Mouse (Mus musculus): ENCODE results near the gene Itgb5.
A peak's percentile ranks its signal among the peaks of the same experiment; 100 is the strongest.

Itgb5 gene

DNA sequence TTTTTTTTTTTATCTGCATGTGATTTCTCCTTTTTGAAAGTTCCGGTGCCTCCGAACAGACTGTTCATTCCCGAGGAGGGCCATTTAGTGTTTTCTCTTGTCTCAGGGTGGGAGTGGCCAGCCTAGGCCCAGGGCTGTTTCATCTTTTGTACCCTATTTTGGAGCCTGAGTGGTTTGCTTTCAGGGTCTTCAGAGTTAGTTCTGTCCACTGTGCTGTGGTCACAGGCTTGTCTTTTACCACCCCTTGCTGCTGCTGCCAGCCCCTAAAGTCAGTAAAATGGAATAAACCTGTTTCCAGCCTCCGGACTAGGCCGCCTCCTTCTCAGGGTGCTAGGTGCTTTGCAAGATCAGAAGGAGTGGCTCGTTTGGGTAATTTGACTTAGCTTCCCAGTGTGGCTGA is 2.6 kb downstream of the Itgb5 start:
- DNase-seq (ENCODE audit: low read depth, low spot score) = no peak

- DNase-seq (ENCODE audit: low read depth, low spot score) = peak; percentile 70
These were observed 3.4 kb downstream of the Itgb5 start for GRCm38 (mm10) chr16:33832728-33833428.

DNA sequence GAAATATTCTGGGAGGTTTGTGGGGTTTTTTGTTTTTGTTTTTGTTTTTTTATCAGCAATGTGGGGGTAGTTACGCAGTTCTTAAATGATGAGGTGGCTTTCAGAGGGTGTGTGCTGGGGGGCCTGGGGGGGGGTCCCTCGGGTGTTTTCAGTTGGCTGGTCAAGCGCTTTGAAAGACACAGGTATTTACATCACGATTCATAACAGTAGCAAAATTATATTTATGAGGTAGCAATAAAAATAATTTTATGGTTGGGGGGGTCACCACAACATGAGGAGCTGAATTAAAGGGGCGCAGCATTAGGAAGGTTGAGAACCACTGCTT is 3.9 kb downstream of the Itgb5 start:
- no peak for DNase-seq (ENCODE audit: low read depth, low spot score)

DNA sequence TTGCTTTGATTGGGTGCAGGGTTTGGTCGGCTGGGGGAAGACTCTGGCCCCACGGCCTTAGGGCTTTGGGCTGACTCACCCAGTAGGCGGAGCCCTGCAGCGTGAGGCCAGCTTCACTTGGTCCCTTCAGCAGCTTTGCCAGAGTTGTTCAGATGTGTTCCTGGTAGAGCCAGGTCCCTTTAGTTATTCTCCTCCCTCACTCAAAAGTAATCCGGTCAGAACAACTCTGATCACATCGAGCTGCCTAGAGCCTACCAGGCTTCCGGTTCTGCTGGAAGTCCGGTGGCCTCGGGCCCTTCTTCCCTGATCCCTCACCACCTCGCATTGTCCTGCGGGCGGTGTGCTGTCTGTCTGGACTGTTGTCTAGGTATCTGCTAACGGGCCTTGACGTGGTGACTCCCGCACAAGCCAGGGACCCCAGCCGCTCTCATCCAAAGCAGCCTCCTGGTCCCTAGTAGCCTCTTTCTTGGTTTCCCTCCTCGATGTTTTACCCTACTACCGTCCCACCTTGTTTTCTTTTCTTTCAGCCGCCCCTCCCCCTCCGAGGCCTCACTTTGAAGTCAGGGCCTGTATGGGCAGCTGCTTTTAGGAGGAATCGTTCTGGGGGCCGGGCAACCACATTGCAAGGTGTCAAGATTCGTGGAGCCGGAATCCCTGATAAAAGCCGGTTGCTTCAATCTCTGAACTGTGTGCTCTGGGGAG is 4.5 kb downstream of the Itgb5 start:
- DNase-seq (ENCODE audit: low read depth, low spot score) = peak; percentile 71

- no peak for DNase-seq (ENCODE audit: low read depth, low spot score)
These were observed 7.2 kb downstream of the Itgb5 start for GRCm38 (mm10) chr16:33836676-33837075.

- no peak for DNase-seq (ENCODE audit: low read depth, low spot score)
These were observed 7.7 kb downstream of the Itgb5 start for GRCm38 (mm10) chr16:33837191-33837590.

DNA sequence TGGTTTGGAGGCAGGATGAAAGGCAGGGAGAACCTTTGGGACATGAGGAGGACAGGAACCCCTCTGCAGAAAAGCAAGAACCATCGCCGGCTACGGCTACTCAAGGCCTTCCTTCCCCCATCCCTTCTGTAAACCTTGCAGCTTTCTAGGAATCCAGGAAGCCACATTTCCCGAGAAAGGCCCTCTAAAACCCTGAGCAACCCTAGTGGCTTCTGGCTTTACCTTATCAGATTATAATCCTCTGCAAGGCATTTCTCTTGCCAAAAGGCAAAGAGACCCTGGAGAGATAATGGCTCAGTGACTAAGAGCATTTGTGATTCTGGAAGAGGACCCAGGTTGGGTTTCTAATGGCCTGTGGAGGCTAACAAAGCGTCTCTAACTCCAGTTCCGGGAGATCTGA is 11.2 kb downstream of the Itgb5 start:
- DNase-seq (ENCODE audit: low read depth, low spot score) = no peak

DNA sequence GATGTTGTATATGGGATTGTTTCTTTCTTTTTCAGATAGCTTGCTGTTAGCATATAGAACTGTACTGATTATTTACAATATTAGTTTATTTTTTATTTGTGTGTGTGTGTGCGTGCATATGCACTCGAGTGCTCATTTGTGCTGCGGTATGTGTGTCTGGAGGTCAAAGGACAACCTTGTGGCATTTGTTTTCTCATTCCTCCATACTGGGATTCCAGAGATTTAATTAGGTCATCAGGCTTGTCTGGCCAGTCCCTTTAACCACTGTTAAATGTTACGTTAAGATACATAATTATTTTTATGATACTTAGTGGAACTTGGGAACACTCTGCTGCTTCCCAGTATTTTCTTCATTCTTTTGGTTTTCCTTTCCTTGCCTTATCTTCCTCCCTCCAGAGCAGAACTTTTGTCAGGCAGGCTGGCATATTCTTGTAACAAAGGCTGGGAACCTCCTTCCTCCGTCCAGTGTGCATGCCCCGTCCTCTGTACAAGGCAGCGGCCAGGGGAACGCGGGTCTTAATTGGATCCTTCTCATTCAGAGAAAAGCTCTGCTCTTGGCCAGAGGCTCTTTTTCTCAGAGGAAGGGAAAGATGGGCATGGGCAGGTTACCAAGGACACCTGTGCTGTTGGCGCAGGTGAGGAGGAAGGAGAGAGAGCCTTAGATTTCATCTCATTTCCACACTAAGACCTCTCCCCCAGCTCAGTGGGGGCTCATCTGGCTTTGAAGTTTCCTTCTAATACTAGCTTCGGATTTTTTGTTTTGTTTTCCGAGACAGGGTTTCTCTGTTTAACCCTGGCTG is 12.8 kb downstream of the Itgb5 start:
- DNase-seq (ENCODE audit: low read depth, low spot score) = no peak

DNA sequence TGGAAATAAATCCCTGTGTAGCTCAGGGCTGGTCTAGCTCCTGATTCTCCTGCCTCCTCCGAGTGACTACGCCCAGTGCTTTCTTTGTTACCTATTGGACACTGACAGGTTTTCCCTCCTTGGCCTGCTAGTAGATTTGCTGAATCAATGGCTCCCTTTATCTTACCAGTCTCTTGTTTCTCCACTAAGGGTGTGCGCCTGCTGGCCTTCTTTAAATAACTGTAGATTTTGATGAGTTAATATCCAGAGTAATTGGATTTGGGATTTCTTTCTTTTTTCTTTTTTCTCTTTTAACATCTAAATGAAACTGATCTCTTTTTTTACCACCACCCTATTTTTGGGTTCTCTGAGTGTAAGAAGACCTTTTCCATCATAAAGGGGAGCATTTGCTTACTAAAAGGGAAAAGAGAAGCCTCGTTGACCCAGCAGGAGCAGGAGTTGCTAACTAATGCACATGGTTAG is 14.7 kb downstream of the Itgb5 start:
- no peak for DNase-seq (ENCODE audit: low read depth, low spot score)

- no peak for DNase-seq (ENCODE audit: low read depth, low spot score)
These were observed 15.4 kb downstream of the Itgb5 start for GRCm38 (mm10) chr16:33844866-33845265.

GRCm38 (mm10) chr16:33853271-33853670 is 23.8 kb downstream of the Itgb5 start:
- DNase-seq (ENCODE audit: low read depth, low spot score) = no peak

DNA sequence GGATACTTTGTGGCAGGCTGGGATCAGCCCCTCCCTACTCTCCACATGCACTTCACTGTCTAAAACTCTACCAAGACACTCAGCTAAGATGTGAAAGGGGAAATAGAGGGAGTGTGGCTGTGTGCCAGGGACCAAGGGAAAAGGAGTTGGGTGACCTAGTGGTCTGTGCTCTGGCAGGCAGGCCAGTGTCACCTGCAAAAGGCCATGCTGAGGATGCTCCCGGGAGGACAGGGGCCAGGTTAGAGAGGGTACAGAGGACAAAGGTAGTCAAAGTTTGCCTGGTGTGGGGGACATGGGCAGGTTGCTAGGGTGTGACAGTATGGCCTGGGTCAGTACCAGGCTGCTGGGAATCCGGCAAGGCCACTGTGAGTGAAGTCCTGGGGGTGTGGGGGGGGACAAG is 29.3 kb downstream of the Itgb5 start:
- no peak for DNase-seq (ENCODE audit: low read depth, low spot score)

DNA sequence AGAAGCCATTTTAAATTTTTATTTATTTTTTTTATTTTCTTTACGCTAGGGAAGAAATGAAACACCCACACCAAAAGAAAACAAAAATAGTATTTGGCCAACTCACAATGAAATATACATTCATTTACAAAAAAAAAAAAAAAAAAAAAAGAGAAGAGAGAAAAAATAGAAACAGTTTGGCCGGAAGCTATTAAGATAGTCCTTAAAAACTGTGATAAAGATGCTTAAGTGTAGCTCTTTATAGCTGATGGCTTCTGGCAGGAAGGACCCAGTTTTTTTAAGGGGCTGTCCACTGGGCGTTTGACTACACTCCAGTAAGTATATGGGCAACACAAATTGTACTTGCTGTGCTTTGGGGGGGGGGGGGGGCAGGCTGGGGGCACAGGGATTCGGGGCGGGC is 29.9 kb downstream of the Itgb5 start:
- no peak for DNase-seq (ENCODE audit: low read depth, low spot score)

- no peak for DNase-seq (ENCODE audit: low read depth, low spot score)
These were observed 30.7 kb downstream of the Itgb5 start for GRCm38 (mm10) chr16:33859988-33860700.

DNA sequence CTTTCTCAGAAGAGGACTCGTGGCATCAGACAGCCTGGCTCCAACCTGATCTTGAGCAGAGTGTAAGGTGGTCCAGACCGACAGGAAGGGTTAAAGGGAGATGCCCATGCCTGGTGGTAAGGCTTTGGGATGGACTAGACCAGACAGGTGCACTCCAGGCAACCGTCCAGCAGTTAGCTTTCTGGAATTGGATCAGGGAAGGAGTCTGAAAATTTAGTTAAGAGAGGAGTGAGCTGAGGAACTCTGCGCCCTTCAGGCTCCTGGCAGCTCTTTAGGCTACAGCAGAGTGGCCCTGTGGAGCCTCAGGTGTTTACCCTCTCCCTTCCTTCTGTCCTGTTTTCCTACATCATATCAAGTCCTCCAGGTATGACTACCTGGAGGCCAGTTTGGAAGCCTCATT is 32.9 kb downstream of the Itgb5 start:
- no peak for DNase-seq (ENCODE audit: low read depth, low spot score)

- no peak for DNase-seq (ENCODE audit: low read depth, low spot score)
These were observed 33.8 kb downstream of the Itgb5 start for GRCm38 (mm10) chr16:33863208-33863751.

- no peak for DNase-seq (ENCODE audit: low read depth, low spot score)
These were observed 40.8 kb downstream of the Itgb5 start for GRCm38 (mm10) chr16:33870224-33870785.

- DNase-seq (ENCODE audit: low read depth, low spot score) = no peak
These were observed 41.7 kb downstream of the Itgb5 start for GRCm38 (mm10) chr16:33870988-33871758.

- DNase-seq (ENCODE audit: low read depth, low spot score) = no peak
These were observed 42.5 kb downstream of the Itgb5 start for GRCm38 (mm10) chr16:33871865-33872443.

DNA sequence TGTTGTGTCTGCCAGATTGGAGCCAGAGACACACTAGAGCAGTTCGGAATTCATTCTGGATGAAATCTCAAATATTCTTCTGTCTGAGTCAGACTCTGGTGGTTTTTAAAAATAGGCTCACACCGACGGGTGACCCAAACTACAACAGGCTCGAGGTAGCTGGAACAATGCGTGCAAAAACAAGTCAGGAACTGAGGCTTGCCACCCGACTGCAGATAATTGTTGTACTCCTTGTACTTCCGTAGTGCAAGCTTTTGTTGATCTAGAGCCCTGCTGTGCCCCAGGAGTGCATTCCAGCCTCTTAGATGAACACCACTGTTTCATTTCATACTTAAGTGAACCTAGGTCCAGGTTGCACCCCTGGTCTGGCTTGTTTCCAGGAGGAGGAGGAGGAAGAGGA is 43.8 kb downstream of the Itgb5 start:
- no peak for DNase-seq (ENCODE audit: low read depth, low spot score)
